Mouse (Mus musculus) liver, postnatal 0 days (tissue): ENCODE results near the gene Idi1.
"Not testable (repeated sequence)": the region's sequence is repeated elsewhere in the genome, so short reads cannot be mapped to it uniquely, and the experiment has no call there.

Experiments used
- CTCF ChIP-seq: sonication (generic); IDR thresholded peaks from 2 replicates; pipeline ENCODE4 v1.5.1; 2016; ENCODE audit warnings: antibody characterized with exemption, low read depth
- EP300 ChIP-seq: IDR thresholded peaks from 2 replicates; pipeline ENCODE4 v1.6.1; 2016; ENCODE audit warnings: antibody characterized with exemption, low read depth, mild to moderate bottlenecking

DNA sequence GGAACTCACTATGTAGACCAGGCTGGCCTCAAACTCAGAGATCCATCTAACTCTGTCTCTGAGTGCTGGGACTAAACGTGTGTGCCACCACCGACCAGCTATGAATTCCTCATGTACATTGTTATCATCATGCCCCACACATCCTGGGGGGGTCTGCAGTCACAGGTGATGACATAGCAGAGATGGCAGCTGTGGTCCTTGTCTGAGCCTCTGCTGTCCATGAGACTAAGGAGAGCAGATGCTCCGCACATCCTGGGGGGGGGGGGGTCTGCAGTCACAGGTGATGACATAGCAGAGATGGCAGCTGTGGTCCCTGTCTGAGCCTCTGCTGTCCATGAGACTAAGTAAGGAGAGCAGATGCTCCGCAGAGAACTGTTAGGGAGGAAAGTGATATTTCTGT lies 55.8 kb downstream of the Idi1 start:
- TF ChIP-seq CTCF, EP300: not testable (repeated sequence)
